Mouse (Mus musculus) neural tube, embryonic 13.5 days (tissue): ENCODE measurements around the gene Cks1b. TPM values are rescaled to one million over a fixed set of nuclear protein-coding genes. Genes with fewer than 3 reads are reported as not detected.

Experiments used
- ATAC-seq: fragments of 200-750 bp; cut with Nextera tagmentation; 2 replicates; pipeline ENCODE4 v1.8.0; 2017; ENCODE audit warnings: low read depth, mild to moderate bottlenecking, moderate TSS enrichment, moderate library complexity
- H3K27ac ChIP-seq: fragments of 300-500 bp; sonication (generic); replicated peaks from 2 replicates; pipeline ENCODE4 v1.5.1; 2015; ENCODE audit warnings: moderate library complexity, mild to moderate bottlenecking, inconsistent platforms
- H3K27me3 ChIP-seq: fragments of 300-500 bp; sonication (generic); 2 replicates; pipeline ENCODE4 v1.6.1; 2015; ENCODE audit warnings: mild to moderate bottlenecking, inconsistent platforms
- H3K36me3 ChIP-seq: fragments of 300-500 bp; sonication (generic); 2 replicates; pipeline ENCODE4 v1.6.1; 2015; ENCODE audit warnings: mild to moderate bottlenecking, inconsistent platforms
- H3K4me1 ChIP-seq: fragments of 300-500 bp; sonication (generic); replicated peaks from 2 replicates; pipeline ENCODE4 v1.6.1; 2015; ENCODE audit warnings: inconsistent platforms
- H3K4me2 ChIP-seq: fragments of 300-500 bp; sonication (generic); 2 replicates; pipeline ENCODE4 v1.6.1; 2015; ENCODE audit warnings: inconsistent platforms, mild to moderate bottlenecking, moderate library complexity
- H3K4me3 ChIP-seq: fragments of 300-500 bp; sonication (generic); 2 replicates; pipeline ENCODE4 v1.5.1; 2015; ENCODE audit warnings: mild to moderate bottlenecking, inconsistent platforms
- H3K9ac ChIP-seq: fragments of 300-500 bp; sonication (generic); 2 replicates; pipeline ENCODE4 v1.6.1; 2015; ENCODE audit warnings: moderate library complexity, mild to moderate bottlenecking, inconsistent platforms
- H3K9me3 ChIP-seq: fragments of 300-500 bp; sonication (generic); 2 replicates; pipeline ENCODE4 v1.6.1; 2016; ENCODE audit warnings: inconsistent platforms
- WGBS: fragments of 180-500 bp; shearing (Covaris S2); methylation state at CpG from one replicate; pipeline ENCODE4 v1.1.7; 2015; 5-methylcytosine and 5-hydroxymethylcytosine counted together
- polyA plus RNA-seq: library from polyadenylated mRNA; unstranded; fragments of >200 nt; fragmentation: Nextera tagmentation; extraction: Ambion mirVana; gene quantifications from 2 replicates; pipeline ENCODE4 v1.2.1, GENCODE M21; 2015

Gene Cks1b
- polyA plus RNA-seq, 1 experiment from 2014 or later, result 110 TPM

- H3K4me1 ChIP-seq, result peaks cover 24% of the 10 kb centered on the region
- H3K9me3 ChIP-seq, result no peaks in the 10 kb centered on the region
- no peak overlapping the region for H3K4me2 ChIP-seq
- no peak overlapping the region for H3K27ac ChIP-seq
- no peaks in the 10 kb centered on the region for H3K27me3 ChIP-seq
- H3K9ac ChIP-seq, result no peak overlapping the region
- ATAC-seq, result no peak
- peaks cover 38% of the 10 kb centered on the region for H3K36me3 ChIP-seq
- WGBS, result 93% methylated on average over 3 of the region's 3 CpGs
- no peak overlapping the region for H3K4me3 ChIP-seq
Measured at GRCm38 (mm10) chr3:89409701-89410100, 8.5 kb downstream of the Cks1b start.

- WGBS, result 74% methylated on average over 16 of the region's 16 CpGs
- no peak overlapping the region for H3K4me2 ChIP-seq
Measured at GRCm38 (mm10) chr3:89408448-89408847, 9.7 kb downstream of the Cks1b start.

GRCm38 (mm10) chr3:89406887-89407286 is 11.3 kb downstream of the Cks1b start:
- no peaks in the 10 kb centered on the region for H3K27me3 ChIP-seq
- H3K9ac ChIP-seq, result no peak overlapping the region
- no peak overlapping the region for H3K4me3 ChIP-seq
- no peak overlapping the region for H3K27ac ChIP-seq
- peaks cover 19% of the 10 kb centered on the region for H3K4me1 ChIP-seq
- H3K4me2 ChIP-seq, result no peak overlapping the region
- H3K9me3 ChIP-seq, result no peaks in the 10 kb centered on the region
- ATAC-seq, result no peak
- H3K36me3 ChIP-seq, result peaks cover 57% of the 10 kb centered on the region
- 97% methylated on average over 6 of the region's 6 CpGs for WGBS

More at GRCm38 (mm10) chr3:89408448-89408847, 9.7 kb downstream of the Cks1b start:
- Histone ChIP-seq H3K9me3 (no peaks in the 10 kb centered on the region), H3K9ac (no peak overlapping the region), H3K4me3 (no peak overlapping the region), H3K27me3 (no peaks in the 10 kb centered on the region), H3K36me3 (peaks cover 42% of the 10 kb centered on the region), H3K4me1 (peaks cover 24% of the 10 kb centered on the region), H3K27ac (no peak overlapping the region)
- no peak for ATAC-seq

GRCm38 (mm10) chr3:89402693-89403092 is 15.5 kb downstream of the Cks1b start, which contains the start of gene Lenep:
Gene Lenep (minus strand): TSS chr3:89402793.
- ATAC-seq, result no peak
- Histone ChIP-seq H3K27me3 (no peaks in the 10 kb centered on the region), H3K4me1 (peaks cover 6% of the 10 kb centered on the region; the same call in 1 of the 2 replicates), H3K9ac (no peak within 1 kb of the TSS), H3K4me3 (no peak within 1 kb of the TSS), H3K4me2 (no peak within 1 kb of the TSS), H3K9me3 (no peaks in the 10 kb centered on the region), H3K36me3 (peaks cover 65% of the 10 kb centered on the region), H3K27ac (no peak within 1 kb of the TSS)
- 83% methylated on average over 5 of the region's 5 CpGs for WGBS

GRCm38 (mm10) chr3:89401329-89401728 is 16.9 kb downstream of the Cks1b start:
- Histone ChIP-seq H3K9me3 (no peaks in the 10 kb centered on the region), H3K4me2 (no peak overlapping the region), H3K27me3 (peaks cover under 1% of the 10 kb centered on the region), H3K27ac (no peak overlapping the region), H3K9ac (no peak overlapping the region), H3K4me3 (no peak overlapping the region), H3K36me3 (peaks cover 54% of the 10 kb centered on the region), H3K4me1 (peaks cover 7% of the 10 kb centered on the region)
- ATAC-seq, result no peak
- WGBS, result 91% methylated on average over 7 of the region's 7 CpGs

- peaks cover 32% of the 10 kb centered on the region for H3K27me3 ChIP-seq
- peaks cover 14% of the 10 kb centered on the region for H3K36me3 ChIP-seq
- H3K27ac ChIP-seq, result no peak overlapping the region
- peak overlapping the region; percentile 51 for H3K4me3 ChIP-seq
- no peaks in the 10 kb centered on the region for H3K9me3 ChIP-seq
- H3K4me2 ChIP-seq, result peak overlapping the region; percentile 99
- peak overlapping the region; percentile 58 for H3K9ac ChIP-seq
- peaks cover 53% of the 10 kb centered on the region for H3K4me1 ChIP-seq
- under 1% methylated on average over 4 of the region's 4 CpGs for WGBS
- no peak for ATAC-seq
Measured at GRCm38 (mm10) chr3:89396654-89397005, 21.6 kb downstream of the Cks1b start.

GRCm38 (mm10) chr3:89395806-89396653 is 22.2 kb downstream of the Cks1b start:
- peak overlapping the region; percentile 99 for H3K4me2 ChIP-seq
- peaks cover 32% of the 10 kb centered on the region for H3K27me3 ChIP-seq
- no peak for ATAC-seq
- peaks cover 59% of the 10 kb centered on the region for H3K4me1 ChIP-seq
- H3K9me3 ChIP-seq, result no peaks in the 10 kb centered on the region
- H3K4me3 ChIP-seq, result peak overlapping the region; percentile 51
- 1% methylated on average over 43 of the region's 44 CpGs for whole genome bisulfite sequencing
- 0 out of 2 replicates have a peak, but pooled peaks cover 8% of the 10 kb centered on the region for H3K36me3 ChIP-seq
- peak overlapping the region; percentile 58 for H3K9ac ChIP-seq
- H3K27ac ChIP-seq, result no peak overlapping the region

- 0 out of 2 replicates have a peak, but pooled peaks cover 7% of the 10 kb centered on the region for H3K36me3 ChIP-seq
- no peaks in the 10 kb centered on the region for H3K9me3 ChIP-seq
- peak overlapping the region; percentile 73; the same call in 1 of the 2 replicates for H3K9ac ChIP-seq
- ATAC-seq, result no peak
- H3K4me3 ChIP-seq, result peak overlapping the region; percentile 51
- peaks cover 32% of the 10 kb centered on the region for H3K27me3 ChIP-seq
- 0 out of 2 replicates have a peak overlapping the region, but pooled peaks have one; percentile 23 for H3K27ac ChIP-seq
- peak overlapping the region; percentile 99 for H3K4me2 ChIP-seq
- peaks cover 65% of the 10 kb centered on the region for H3K4me1 ChIP-seq
- 2% methylated on average over 10 of the region's 10 CpGs for WGBS
Measured at GRCm38 (mm10) chr3:89395419-89395805, 22.8 kb downstream of the Cks1b start.

GRCm38 (mm10) chr3:89394894-89395256 is 23.3 kb downstream of the Cks1b start:
- no peaks in the 10 kb centered on the region for H3K9me3 ChIP-seq
- peak overlapping the region; percentile 23 for H3K27ac ChIP-seq
- H3K4me3 ChIP-seq, result peak overlapping the region; percentile 51
- peaks cover 69% of the 10 kb centered on the region for H3K4me1 ChIP-seq
- H3K27me3 ChIP-seq, result peaks cover 32% of the 10 kb centered on the region
- ATAC-seq, result no peak
- H3K4me2 ChIP-seq, result peak overlapping the region; percentile 99
- 0% methylated on average over 11 of the region's 12 CpGs for WGBS
- H3K9ac ChIP-seq, result peak overlapping the region; percentile 73
- H3K36me3 ChIP-seq, result 0 out of 2 replicates have a peak, but pooled peaks cover 2% of the 10 kb centered on the region

- WGBS, result under 1% methylated on average over 41 of the region's 42 CpGs
- H3K27me3 ChIP-seq, result peaks cover 32% of the 10 kb centered on the region
Measured at GRCm38 (mm10) chr3:89394006-89394893, 23.9 kb downstream of the Cks1b start, which contains the start of gene Zbtb7b. Gene Zbtb7b (minus strand): TSS chr3:89394776.

GRCm38 (mm10) chr3:89393605-89394004 is 24.6 kb downstream of the Cks1b start:
- H3K9me3 ChIP-seq, result no peaks in the 10 kb centered on the region
- under 1% methylated on average over 15 of the region's 15 CpGs for WGBS
- peak; percentile 91 for ATAC-seq
- H3K27me3 ChIP-seq, result peaks cover 32% of the 10 kb centered on the region
- H3K9ac ChIP-seq, result peak overlapping the region; percentile 73
- H3K27ac ChIP-seq, result peak overlapping the region; percentile 68
- H3K4me2 ChIP-seq, result peak overlapping the region; percentile 99
- H3K4me1 ChIP-seq, result peaks cover 70% of the 10 kb centered on the region
- H3K4me3 ChIP-seq, result peak overlapping the region; percentile 51
- H3K36me3 ChIP-seq, result no peaks in the 10 kb centered on the region

More at GRCm38 (mm10) chr3:89394006-89394893, 23.9 kb downstream of the Cks1b start, which contains the start of gene Zbtb7b:
- H3K4me3 ChIP-seq, result peak within 1 kb of the TSS; percentile 51
- no peaks in the 10 kb centered on the region for H3K9me3 ChIP-seq
- peak; percentile 54 for ATAC-seq
- H3K9ac ChIP-seq, result peak within 1 kb of the TSS; percentile 73
- peak within 1 kb of the TSS; percentile 68 for H3K27ac ChIP-seq
- no peaks in the 10 kb centered on the region for H3K36me3 ChIP-seq
- peaks cover 69% of the 10 kb centered on the region for H3K4me1 ChIP-seq
- H3K4me2 ChIP-seq, result peak within 1 kb of the TSS; percentile 99
